Mouse (Mus musculus) large intestine, adult 2 months (tissue): ENCODE measurements around the gene Gm45837. TPM values are rescaled to one million over a fixed set of nuclear protein-coding genes. Genes with fewer than 3 reads are reported as not detected.
"Not testable (repeated sequence)": the region's sequence is repeated elsewhere in the genome, so short reads cannot be mapped to it uniquely, and the experiment has no call there.

Experiments used
- DNase-seq: peaks from one replicate; pipeline ENCODE4 v3.0.0-alpha.2; 2012; ENCODE audit warnings: low read depth, low spot score
- WGBS: fragments of 180-500 bp; shearing (Covaris S2); methylation state at CpG from one replicate; pipeline ENCODE4 v1.1.7; 2018; 5-methylcytosine and 5-hydroxymethylcytosine counted together
- polyA plus RNA-seq: library from polyadenylated mRNA; depleted of rRNA; stranded (reverse); fragments of >200 nt; gene quantifications from 2 replicates; pipeline ENCODE4 v1.2.3, GENCODE M21; 2012; rRNA removed

Gm45837 gene
- polyA plus RNA-seq, 1 experiment: not detected

- 22% methylated on average over 5 of the region's 5 CpGs for WGBS
- DNase-seq: no peak
Observed at GRCm38 (mm10) chr7:101534428-101534827, 123.7 kb downstream of the Gm45837 start.

DNA sequence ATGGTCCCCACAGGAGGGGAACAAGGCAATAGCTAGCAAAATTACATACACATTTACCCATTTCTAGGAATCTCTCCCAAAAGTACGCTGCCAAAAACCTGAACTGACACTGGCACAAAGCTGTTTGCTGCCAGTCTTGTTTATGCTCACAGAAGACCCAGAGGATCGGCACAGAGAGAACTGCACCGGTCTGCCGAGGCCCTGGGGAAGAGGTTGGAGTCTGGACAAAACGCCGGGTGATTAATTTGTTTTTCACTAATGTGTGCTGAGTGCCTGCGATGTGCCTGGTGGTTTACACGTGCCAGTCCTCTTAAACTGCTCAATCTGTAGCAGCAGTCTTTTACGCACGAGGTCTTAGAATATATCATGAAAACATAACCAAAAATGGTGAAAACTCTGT lies 124.4 kb downstream of the Gm45837 start:
- 72% methylated on average over 10 of the region's 10 CpGs for WGBS
- no peak for DNase-seq

DNA sequence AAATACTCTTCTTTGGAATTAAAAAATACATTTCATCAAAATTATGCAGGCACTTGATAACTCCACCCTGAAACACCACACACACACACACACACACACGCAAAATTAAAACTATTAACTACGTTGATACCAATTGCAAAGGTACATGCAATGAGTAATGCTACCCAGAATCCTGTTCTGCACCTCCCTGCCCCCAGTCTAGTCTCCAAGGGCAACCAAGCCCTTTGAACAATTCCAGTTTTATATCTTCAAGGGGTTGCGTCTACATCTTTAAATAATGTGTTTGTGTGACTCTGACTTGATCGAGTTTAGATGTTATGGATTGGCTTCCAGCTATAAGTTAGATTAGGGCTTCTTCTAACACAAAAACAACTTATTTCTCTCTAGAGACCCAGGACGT lies 124.8 kb downstream of the Gm45837 start:
- 87% methylated on average over 5 of the region's 5 CpGs for WGBS
- no peak for DNase-seq

DNA sequence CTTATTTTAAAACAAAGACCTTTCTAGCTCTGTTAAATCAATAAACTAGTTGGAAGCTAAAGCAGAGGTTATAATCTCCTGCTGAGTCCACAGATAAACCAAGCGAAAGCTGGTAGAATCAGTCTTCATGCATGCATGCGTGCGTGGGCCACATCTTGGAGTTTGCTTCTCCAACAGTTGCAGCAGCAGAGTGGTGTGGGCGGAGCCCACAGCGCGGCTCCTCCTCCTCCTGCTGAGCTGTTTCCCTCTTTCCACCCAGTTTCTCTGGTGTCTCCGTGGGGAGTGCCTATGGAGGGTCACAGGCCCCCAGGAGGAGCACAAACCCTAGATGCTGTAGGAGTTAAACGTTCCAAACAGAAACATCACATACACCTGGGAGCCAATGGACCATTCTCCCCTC lies 126.9 kb downstream of the Gm45837 start:
- WGBS: 25% methylated on average over 8 of the region's 8 CpGs
- no peak for DNase-seq

- WGBS: 11% methylated on average over 14 of the region's 14 CpGs
- no peak for DNase-seq
Observed at GRCm38 (mm10) chr7:101538141-101538933, 127.7 kb downstream of the Gm45837 start.

GRCm38 (mm10) chr7:101539774-101540173 lies 129.1 kb downstream of the Gm45837 start:
- DNase-seq: no peak
- WGBS: 46% methylated on average over 9 of the region's 9 CpGs

- 23% methylated on average over 5 of the region's 5 CpGs for WGBS
- DNase-seq: no peak
Observed at GRCm38 (mm10) chr7:101540684-101541083, 130.0 kb downstream of the Gm45837 start.

DNA sequence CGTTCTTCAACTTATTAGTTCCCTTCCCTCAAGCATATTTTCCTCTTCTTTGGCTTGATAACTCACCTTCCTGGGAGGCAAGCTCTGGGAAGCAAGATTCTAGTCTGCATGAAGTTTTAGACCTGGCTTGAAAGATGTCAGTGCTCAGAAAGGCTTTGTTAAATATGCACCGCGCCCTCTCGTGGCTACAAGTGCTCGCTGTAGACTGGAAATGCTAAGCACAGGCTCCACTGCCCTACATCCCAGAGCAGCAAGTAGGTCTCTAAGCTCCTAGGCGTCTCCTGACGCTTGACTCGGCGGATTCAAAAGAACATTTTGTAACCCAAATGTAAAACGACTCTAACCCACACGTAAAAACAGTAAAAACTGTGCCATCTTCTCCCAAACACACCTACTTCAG lies 130.4 kb downstream of the Gm45837 start:
- 4% methylated on average over 11 of the region's 11 CpGs for WGBS
- DNase-seq: no peak

DNA sequence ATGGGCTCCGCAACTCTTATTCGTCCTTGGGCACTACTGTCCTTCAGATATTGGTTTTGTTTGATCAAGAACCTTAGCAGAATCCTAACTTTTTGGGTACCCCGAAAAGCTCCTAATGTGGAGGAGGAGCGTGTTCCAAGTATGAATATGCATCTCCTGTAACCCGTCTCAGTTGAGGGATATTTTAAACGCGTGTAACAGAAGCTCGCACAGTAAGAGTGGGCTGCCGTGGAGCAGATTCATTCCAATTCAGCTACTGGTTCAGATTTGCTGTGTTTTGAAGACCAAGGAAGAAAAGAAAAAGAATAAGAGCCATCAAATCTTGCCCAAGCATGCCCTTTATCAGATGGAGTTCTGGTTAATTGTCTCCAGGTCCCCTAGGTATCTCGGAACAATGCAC lies 131.0 kb downstream of the Gm45837 start:
- DNase-seq: no peak
- 92% methylated on average over 10 of the region's 10 CpGs for WGBS

DNA sequence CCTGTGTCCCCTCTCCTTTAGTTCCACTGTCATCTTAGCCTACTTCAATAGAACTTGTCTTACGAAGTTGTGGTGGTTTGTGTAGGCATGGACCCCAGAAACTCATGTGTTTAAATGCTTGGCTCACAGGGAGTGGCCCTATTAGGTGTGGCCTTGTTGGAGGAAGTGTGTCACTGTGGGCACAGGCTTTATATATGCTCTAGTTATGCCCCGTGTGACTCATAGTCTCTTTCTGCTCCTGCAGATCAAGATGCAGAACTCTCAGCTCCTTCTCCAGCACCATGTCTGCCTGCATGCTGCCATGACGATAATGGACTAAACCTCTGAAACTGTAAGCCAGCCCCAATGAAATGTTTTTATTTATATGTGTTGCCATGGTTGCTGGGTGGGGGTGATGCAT lies 137.0 kb downstream of the Gm45837 start:
- WGBS: 50% methylated on average over 3 of the region's 3 CpGs
- DNase-seq: no peak

DNA sequence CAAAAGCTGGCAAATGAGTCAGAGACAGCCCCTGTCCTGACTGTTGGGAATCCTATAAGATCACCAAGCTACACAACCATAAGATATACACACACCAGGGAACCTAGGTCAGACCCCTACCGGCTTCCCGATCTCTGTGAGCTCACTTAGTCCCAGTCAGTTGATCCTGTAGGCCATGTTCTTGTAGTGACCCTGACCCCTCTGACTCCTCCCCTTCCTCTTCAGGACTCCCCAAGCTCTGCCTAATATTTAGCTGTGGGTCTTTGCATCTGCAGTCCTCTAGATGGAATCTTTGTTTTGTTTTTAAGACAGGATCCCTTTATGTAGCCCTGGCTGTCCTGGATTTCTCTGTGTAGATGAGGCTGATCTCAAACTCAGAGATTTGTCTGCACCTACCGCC lies 138.6 kb downstream of the Gm45837 start:
- DNase-seq: no peak
- 75% methylated on average over 3 of the region's 3 CpGs for WGBS

DNA sequence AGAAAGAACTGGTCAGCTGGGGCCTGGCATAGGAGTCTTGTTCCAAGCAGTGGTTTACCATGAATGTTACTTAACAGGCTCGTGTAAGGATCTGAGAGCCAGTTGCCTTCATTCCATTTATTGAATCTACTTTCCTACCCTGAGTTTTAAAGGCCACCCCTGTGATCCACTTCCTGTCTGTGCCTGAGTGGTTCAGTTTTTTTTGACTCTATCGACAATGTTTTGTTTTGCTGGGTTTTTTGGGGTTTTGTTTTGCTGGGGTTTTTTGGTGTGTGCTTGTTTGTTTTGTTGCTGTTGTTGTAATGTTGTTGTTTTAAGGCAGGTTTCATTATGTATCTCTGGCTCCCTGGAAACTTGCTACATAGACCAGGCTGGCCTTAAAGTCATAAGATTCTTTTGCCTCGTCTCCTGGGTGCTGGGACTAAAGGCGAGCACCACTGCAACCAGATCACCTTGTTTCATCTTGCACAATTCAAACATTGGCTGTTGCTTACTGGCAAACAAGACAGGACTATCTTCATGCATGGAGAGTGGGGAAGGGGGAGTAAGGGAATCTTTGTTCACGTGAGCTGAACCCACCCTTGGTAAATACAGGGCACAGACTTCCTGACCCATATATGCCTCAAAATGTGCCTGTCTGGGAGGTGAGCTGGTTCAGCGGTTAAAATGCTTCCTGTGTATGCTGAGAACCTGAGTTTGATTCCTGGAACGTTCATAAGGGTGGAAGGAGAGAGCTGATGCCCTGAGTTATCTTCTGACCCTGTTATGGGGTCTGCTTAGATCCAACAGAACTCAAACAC lies 140.2 kb downstream of the Gm45837 start:
- WGBS: 33% methylated on average over 7 of the region's 7 CpGs
- DNase-seq: no peak

DNA sequence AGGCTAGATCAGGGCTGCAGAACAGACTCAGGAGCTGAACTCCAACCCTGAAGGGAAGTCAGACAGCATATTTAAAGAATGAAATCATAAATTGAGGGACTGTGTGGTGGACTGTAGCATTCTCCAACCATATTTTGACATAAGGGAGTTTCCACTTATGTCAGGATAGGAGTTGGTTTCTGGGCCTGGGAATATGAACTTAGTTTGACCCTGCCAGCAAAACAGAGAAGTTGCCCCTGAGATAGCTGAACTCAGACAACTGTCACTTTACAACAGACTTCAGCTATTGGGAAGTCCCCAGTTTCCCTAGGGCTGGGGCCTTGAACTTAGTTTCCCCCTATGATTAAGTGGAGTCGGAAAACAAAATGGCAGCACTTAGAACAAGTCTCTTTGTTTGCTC lies 140.8 kb downstream of the Gm45837 start:
- no peak for DNase-seq
- 82% methylated on average over 1 of the region's 1 CpGs for WGBS

GRCm38 (mm10) chr7:101555473-101555872 lies 144.8 kb downstream of the Gm45837 start:
- 89% methylated on average over 3 of the region's 3 CpGs for WGBS
- not testable (repeated sequence) for DNase-seq

DNA sequence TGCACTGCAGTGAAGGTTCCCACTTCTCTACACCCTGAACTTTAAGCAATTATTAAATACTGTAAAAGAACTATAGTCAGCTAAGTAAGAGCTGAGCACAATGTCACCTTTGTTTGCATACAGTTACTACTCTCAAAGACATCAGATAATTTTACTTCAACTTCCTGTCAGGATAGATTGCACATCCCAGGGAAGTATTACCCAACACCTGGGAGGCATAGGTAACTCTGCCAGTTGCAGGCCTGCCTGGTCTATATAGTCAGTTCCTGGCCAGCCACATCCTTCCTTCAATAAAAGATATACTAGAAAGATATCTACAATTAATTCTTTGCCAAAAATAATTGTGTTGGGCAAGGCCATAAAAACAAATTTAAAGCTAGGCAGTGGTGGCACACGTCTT lies 146.7 kb downstream of the Gm45837 start:
- 17% methylated on average over 1 of the region's 1 CpGs for WGBS
- no peak for DNase-seq

GRCm38 (mm10) chr7:101559393-101559792 lies 148.7 kb downstream of the Gm45837 start:
- 77% methylated on average over 5 of the region's 5 CpGs for WGBS

More at GRCm38 (mm10) chr7:101559393-101559792, 148.7 kb downstream of the Gm45837 start:
- not testable (repeated sequence) for DNase-seq

Other genes with a start within 250 kb of the Gm45837 start
- 10.4 and 15.0 TPM in 2 replicates for gene Atg16l2, start 108.6 kb upstream of the Gm45837 start, polyA plus RNA-seq
- 246 and 277 TPM in 2 replicates for gene Stard10, start 93.8 kb upstream of the Gm45837 start, polyA plus RNA-seq
- 52.4 and 63.6 TPM in 2 replicates for gene Arap1, start 62.8 kb upstream of the Gm45837 start, polyA plus RNA-seq
- 18.8 and 21.3 TPM in 2 replicates for gene Pde2a, start 10.8 kb downstream of the Gm45837 start, polyA plus RNA-seq
- 2.7 and 3.1 TPM in 2 replicates for gene Art2b, start 174.7 kb downstream of the Gm45837 start, polyA plus RNA-seq